Mouse (Mus musculus): ENCODE data around the gene Gpr143. TPM values are rescaled to one million over a fixed set of nuclear protein-coding genes. Genes with fewer than 3 reads are reported as not detected.

Gene Gpr143
- polyA plus RNA-seq (2014; fragmentation: Nextera tagmentation; extraction: Ambion mirVana), result not detected in 2 replicates

DNA sequence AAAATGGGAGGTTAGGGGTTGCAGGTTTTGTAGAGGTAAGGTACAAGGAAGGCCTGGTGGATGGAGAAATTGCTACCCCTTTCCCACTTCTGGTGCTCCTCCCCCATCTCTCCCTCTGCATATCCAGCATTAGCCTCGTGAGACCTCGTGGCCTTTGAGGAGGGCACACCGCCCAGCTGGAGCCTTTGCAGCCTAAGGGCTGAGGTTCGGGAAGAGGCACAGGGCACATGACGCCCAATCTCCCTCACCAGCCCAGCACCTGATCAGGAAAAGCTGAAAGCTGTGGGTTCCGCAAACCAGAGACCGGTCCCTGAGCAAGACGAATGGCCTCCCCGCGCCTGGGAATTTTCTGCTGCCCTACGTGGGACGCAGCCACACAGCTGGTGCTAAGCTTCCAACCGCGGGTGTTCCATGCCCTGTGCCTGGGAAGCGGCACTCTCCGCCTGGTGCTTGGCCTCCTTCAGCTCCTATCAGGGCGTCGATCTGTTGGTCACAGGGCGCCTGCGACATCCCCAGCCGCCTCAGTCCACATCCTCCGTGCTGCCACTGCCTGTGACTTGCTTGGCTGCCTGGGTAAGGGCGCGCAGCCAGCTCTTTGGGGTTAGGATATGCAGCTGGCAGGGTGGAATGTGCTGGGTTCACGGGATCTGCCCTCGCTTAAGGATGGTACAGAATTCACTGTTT is at the start of gene Gpr143:
Gene Gpr143 (plus strand): TSS at position 202 of the 684 bp plus-strand sequence.
- no peak within 1 kb of the TSS for H3K27ac ChIP-seq (ENCODE audit: low read depth, low read length)
- DNase-seq (ENCODE audit: low spot score) (peak; percentile 29), ATAC-seq (replicated peaks; ENCODE audit: low FRiP score) (no peak)
- peak within 1 kb of the TSS; percentile 48 for H3K4me2 ChIP-seq
- no peak within 1 kb of the TSS for H3K9ac ChIP-seq (ENCODE audit: low read depth, low read length)
- H3K36me3 ChIP-seq (ENCODE audit: control insufficient read depth, insufficient read depth, low read length), result no peaks in the 10 kb centered on the region
- no peaks in the 10 kb centered on the region for H3K9me3 ChIP-seq (ENCODE audit: control insufficient read depth, low read length)
- H3K4me1 ChIP-seq (replicated peaks; ENCODE audit: control insufficient read depth, insufficient read depth, low read length), result no peaks in the 10 kb centered on the region
- H3K4me3 ChIP-seq (ENCODE audit: low read depth, low read length), result 0 out of 2 replicates have a peak within 1 kb of the TSS, but pooled peaks have one; percentile 3
- WGBS, result 10% methylated on average over 26 of the region's 26 CpGs
- H3K27me3 ChIP-seq (replicated peaks; ENCODE audit: control insufficient read depth, insufficient read depth, low read length), result peaks cover 16% of the 10 kb centered on the region

DNA sequence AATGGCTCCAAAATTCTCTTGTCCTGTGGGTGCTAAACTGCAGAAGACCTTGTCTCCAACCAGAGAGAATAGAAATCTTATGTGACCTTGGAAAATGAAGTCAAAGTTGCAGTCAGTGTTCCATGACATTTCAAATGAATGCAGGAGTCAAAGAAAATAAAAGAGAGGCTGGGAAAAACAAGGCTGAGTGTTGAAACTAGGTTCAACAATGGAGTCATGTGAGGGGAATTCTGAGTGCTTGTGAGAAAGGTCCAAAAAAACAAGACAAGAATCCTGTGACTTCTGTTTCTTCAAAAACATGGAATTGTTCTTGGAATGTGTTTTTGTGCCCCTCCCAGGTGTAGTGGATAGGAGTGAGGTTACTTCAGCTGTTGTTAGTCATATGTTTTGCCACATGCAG is 46.4 kb upstream of the Gpr143 start:
- DNase-seq (ENCODE audit: low spot score) (no peak), ATAC-seq (replicated peaks; ENCODE audit: low FRiP score) (no peak)
- no peak overlapping the region for H3K9ac ChIP-seq (ENCODE audit: low read depth, low read length)
- no peak overlapping the region for H3K4me3 ChIP-seq (ENCODE audit: low read depth, low read length)
- no peaks in the 10 kb centered on the region for H3K4me1 ChIP-seq (replicated peaks; ENCODE audit: control insufficient read depth, insufficient read depth, low read length)
- H3K27ac ChIP-seq (ENCODE audit: low read depth, low read length), result no peak overlapping the region
- no peak overlapping the region for H3K4me2 ChIP-seq
- no peaks in the 10 kb centered on the region for H3K9me3 ChIP-seq (ENCODE audit: control insufficient read depth, low read length)
- no peaks in the 10 kb centered on the region for H3K36me3 ChIP-seq (ENCODE audit: control insufficient read depth, insufficient read depth, low read length)
- peaks cover 7% of the 10 kb centered on the region; the same call in 1 of the 2 replicates for H3K27me3 ChIP-seq (replicated peaks; ENCODE audit: control insufficient read depth, insufficient read depth, low read length)

DNA sequence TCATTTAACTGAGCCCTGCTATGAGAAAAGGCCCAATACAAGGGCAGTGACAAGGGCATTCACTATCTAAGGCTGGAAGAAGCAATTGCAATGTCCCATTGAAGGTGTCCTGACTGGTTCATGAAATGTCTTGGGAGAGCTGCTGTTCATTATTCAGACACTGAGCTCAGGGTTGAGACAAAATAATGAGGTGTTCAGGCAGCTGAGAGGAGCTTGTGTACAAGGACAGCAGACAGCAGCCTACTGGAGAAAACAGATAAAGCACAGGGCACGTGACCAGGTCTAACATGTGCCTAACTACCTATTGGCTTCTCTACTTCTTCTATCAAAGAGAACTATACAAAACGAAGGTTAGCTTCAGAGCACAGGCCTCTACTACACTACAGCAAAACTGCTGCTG is 43.5 kb upstream of the Gpr143 start:
- DNase-seq (ENCODE audit: low spot score) (no peak), ATAC-seq (replicated peaks; ENCODE audit: low FRiP score) (peak; percentile 71)
- 50% methylated on average over 2 of the region's 2 CpGs for WGBS
- H3K4me1 ChIP-seq (replicated peaks; ENCODE audit: control insufficient read depth, insufficient read depth, low read length), result no peaks in the 10 kb centered on the region
- no peak overlapping the region for H3K4me2 ChIP-seq
- no peak overlapping the region for H3K27ac ChIP-seq (ENCODE audit: low read depth, low read length)
- no peaks in the 10 kb centered on the region for H3K9me3 ChIP-seq (ENCODE audit: control insufficient read depth, low read length)
- peaks cover 20% of the 10 kb centered on the region for H3K27me3 ChIP-seq (replicated peaks; ENCODE audit: control insufficient read depth, insufficient read depth, low read length)
- H3K36me3 ChIP-seq (ENCODE audit: control insufficient read depth, insufficient read depth, low read length), result no peaks in the 10 kb centered on the region
- no peak overlapping the region for H3K9ac ChIP-seq (ENCODE audit: low read depth, low read length)
- H3K4me3 ChIP-seq (ENCODE audit: low read depth, low read length), result no peak overlapping the region

DNA sequence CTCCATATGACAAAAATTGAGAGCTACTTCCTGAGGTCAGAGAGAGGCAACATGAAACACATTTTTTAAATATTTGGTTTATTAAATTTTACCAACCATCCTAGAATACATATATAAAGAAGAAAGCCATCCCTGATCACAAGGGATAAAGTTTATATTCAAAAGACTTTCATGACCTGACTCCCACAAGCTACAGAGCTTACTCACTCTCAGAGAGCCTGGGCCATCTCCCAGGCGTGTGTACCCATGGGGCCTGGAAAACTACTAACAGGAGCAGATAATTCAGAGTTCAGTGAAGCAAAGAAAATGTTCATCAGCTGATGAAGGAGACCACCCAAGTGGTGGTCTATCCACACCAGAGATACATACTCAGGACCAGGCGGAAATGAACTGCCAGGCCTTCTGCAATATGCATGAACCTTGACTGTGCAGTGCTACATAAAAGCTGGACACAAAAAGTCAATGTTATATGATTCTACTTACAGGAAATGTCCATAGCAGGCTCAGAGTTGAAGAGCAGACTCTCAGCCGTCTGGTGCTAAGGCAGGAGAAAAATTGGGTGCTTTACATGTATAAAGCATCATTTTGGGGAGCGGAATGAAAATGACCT is 42.9 kb upstream of the Gpr143 start:
- Histone ChIP-seq H3K36me3 (ENCODE audit: control insufficient read depth, insufficient read depth, low read length) (no peaks in the 10 kb centered on the region), H3K27me3 (replicated peaks; ENCODE audit: control insufficient read depth, insufficient read depth, low read length) (peaks cover 21% of the 10 kb centered on the region), H3K27ac (ENCODE audit: low read depth, low read length) (no peak overlapping the region), H3K9me3 (ENCODE audit: control insufficient read depth, low read length) (no peaks in the 10 kb centered on the region), H3K4me2 (no peak overlapping the region), H3K4me3 (ENCODE audit: low read depth, low read length) (no peak overlapping the region), H3K4me1 (replicated peaks; ENCODE audit: control insufficient read depth, insufficient read depth, low read length) (no peaks in the 10 kb centered on the region), H3K9ac (ENCODE audit: low read depth, low read length) (no peak overlapping the region)
- ATAC-seq (replicated peaks; ENCODE audit: low FRiP score), result no peak
- WGBS, result 71% methylated on average over 4 of the region's 4 CpGs
- DNase-seq (ENCODE audit: low spot score), result no peak

DNA sequence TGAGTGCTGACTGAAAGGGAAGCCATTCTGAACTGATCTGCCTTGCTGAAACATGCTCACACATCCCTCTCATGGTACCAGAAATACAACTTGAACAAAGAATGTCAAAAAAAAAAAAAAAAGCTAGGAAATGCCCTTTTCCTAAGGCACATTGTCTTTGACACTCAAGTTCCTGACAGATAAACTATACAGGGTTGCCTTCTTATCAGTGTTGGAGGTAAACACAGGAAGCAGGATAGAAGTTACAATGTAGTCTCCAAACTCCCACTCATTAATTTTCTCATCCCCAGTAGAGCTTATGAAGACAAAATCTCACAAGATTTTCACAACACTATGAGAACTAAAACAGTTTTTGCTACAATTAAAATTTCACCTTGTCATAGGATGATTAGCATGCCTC is 38.1 kb upstream of the Gpr143 start:
- no peak overlapping the region for H3K27ac ChIP-seq (ENCODE audit: low read depth, low read length)
- H3K9ac ChIP-seq (ENCODE audit: low read depth, low read length), result no peak overlapping the region
- no peak overlapping the region for H3K4me2 ChIP-seq
- no peak overlapping the region for H3K4me3 ChIP-seq (ENCODE audit: low read depth, low read length)
- no peaks in the 10 kb centered on the region for H3K4me1 ChIP-seq (replicated peaks; ENCODE audit: control insufficient read depth, insufficient read depth, low read length)
- ATAC-seq (replicated peaks; ENCODE audit: low FRiP score) (no peak), DNase-seq (ENCODE audit: low spot score) (no peak)
- peaks cover 18% of the 10 kb centered on the region for H3K27me3 ChIP-seq (replicated peaks; ENCODE audit: control insufficient read depth, insufficient read depth, low read length)
- H3K36me3 ChIP-seq (ENCODE audit: control insufficient read depth, insufficient read depth, low read length), result no peaks in the 10 kb centered on the region
- no peaks in the 10 kb centered on the region for H3K9me3 ChIP-seq (ENCODE audit: control insufficient read depth, low read length)

DNA sequence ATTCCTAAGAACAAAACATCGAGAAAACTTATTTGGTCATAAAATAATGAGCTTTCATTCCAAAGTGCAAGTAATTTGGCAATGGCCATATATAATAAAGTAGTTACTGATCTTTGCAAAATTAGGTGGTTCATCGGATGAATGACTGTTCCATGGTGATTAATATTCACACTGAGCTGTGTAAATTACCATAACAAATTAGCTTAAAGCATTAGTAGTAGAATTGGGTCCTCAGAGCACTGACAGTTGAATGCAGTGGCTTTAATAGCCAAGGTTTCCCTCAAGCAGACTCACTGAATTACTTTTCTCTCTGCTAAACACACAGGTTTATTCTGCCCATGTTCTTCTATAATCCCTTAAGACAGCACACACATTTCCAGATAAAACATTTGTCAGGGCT is 35.8 kb upstream of the Gpr143 start:
- Histone ChIP-seq H3K27me3 (replicated peaks; ENCODE audit: control insufficient read depth, insufficient read depth, low read length) (peaks cover 11% of the 10 kb centered on the region), H3K9ac (ENCODE audit: low read depth, low read length) (no peak overlapping the region), H3K4me2 (no peak overlapping the region), H3K4me1 (replicated peaks; ENCODE audit: control insufficient read depth, insufficient read depth, low read length) (no peaks in the 10 kb centered on the region), H3K9me3 (ENCODE audit: control insufficient read depth, low read length) (no peaks in the 10 kb centered on the region), H3K4me3 (ENCODE audit: low read depth, low read length) (no peak overlapping the region), H3K36me3 (ENCODE audit: control insufficient read depth, insufficient read depth, low read length) (no peaks in the 10 kb centered on the region), H3K27ac (ENCODE audit: low read depth, low read length) (no peak overlapping the region)
- ATAC-seq (replicated peaks; ENCODE audit: low FRiP score) (no peak), DNase-seq (ENCODE audit: low spot score) (no peak)
- WGBS, result 87% methylated on average over 2 of the region's 2 CpGs

DNA sequence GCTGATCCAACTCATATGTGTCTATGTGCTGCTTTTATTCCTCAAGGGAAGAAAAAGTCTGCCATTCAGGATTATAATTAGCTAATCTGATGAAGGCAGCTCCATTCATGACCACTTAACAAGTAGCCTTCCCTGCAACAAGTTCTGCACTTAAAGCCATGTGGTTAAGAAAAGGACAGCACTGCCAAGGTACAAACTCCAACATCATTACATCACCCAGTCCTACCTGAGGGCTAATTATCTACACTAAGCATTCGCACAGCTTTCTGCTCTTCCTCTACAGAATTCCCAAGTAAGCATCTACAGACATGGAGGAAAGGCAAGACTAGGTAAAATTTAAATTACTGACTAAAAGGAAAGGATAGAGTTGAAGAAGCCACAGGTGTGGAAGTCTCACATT is 25.9 kb upstream of the Gpr143 start:
- Histone ChIP-seq H3K9me3 (ENCODE audit: control insufficient read depth, low read length) (no peaks in the 10 kb centered on the region), H3K4me2 (no peak overlapping the region), H3K27me3 (replicated peaks; ENCODE audit: control insufficient read depth, insufficient read depth, low read length) (no peaks in the 10 kb centered on the region), H3K36me3 (ENCODE audit: control insufficient read depth, insufficient read depth, low read length) (no peaks in the 10 kb centered on the region), H3K4me3 (ENCODE audit: low read depth, low read length) (no peak overlapping the region), H3K27ac (ENCODE audit: low read depth, low read length) (no peak overlapping the region), H3K4me1 (replicated peaks; ENCODE audit: control insufficient read depth, insufficient read depth, low read length) (no peaks in the 10 kb centered on the region), H3K9ac (ENCODE audit: low read depth, low read length) (no peak overlapping the region)
- no peak for ATAC-seq (replicated peaks; ENCODE audit: low FRiP score)
- DNase-seq (ENCODE audit: low spot score), result no peak
- WGBS, result 91% methylated on average over 1 of the region's 1 CpGs

DNA sequence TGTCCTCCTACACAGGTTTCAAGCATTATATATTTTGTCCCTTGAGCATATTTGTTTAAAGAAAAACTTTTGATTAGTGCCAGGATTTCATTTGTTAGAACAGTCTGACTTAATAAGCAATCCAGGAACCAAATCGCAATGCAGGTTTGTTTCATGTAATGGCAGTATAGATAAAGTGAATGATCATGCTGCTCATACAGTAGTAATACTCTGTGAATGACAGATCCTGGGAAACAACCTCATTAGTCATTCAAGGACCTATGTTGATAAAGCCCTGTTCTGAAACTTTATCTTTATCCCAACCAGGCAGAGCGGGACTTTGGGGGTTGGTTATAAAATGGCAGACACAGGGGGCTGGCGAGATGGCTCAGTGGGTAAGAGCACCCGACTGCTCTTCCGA is 25.4 kb upstream of the Gpr143 start:
- H3K4me3 ChIP-seq (ENCODE audit: low read depth, low read length), result no peak overlapping the region
- no peak for DNase-seq (ENCODE audit: low spot score)
- H3K4me1 ChIP-seq (replicated peaks; ENCODE audit: control insufficient read depth, insufficient read depth, low read length), result no peaks in the 10 kb centered on the region
- ATAC-seq (replicated peaks; ENCODE audit: low FRiP score), result no peak
- H3K9me3 ChIP-seq (ENCODE audit: control insufficient read depth, low read length), result no peaks in the 10 kb centered on the region
- no peaks in the 10 kb centered on the region for H3K36me3 ChIP-seq (ENCODE audit: control insufficient read depth, insufficient read depth, low read length)
- no peak overlapping the region for H3K9ac ChIP-seq (ENCODE audit: low read depth, low read length)
- no peak overlapping the region for H3K4me2 ChIP-seq
- 84% methylated on average over 5 of the region's 5 CpGs for WGBS
- no peaks in the 10 kb centered on the region for H3K27me3 ChIP-seq (replicated peaks; ENCODE audit: control insufficient read depth, insufficient read depth, low read length)
- no peak overlapping the region for H3K27ac ChIP-seq (ENCODE audit: low read depth, low read length)

DNA sequence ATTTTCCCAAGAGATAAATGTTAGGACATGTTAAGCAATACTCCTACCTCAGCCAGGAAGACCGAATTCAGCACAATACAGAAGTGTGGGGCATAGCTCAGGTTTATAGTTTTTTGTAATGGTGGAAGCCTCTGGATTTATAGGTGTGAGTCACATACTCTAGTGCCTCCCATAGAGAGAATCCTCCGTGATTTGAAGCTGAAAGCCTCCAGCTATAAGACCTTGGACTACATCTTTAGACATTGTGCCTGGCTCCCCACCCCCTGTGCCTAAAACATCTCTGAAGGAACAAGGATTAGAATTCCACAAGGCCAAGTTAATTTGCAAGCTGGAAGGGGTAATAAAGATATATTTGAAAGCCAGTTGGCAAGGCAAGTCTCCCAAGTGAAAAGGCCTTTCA is 19.3 kb upstream of the Gpr143 start:
- DNase-seq (ENCODE audit: low spot score) (no peak), ATAC-seq (replicated peaks; ENCODE audit: low FRiP score) (no peak)
- no peak overlapping the region for H3K4me2 ChIP-seq
- no peaks in the 10 kb centered on the region for H3K36me3 ChIP-seq (ENCODE audit: control insufficient read depth, insufficient read depth, low read length)
- H3K27ac ChIP-seq (ENCODE audit: low read depth, low read length), result no peak overlapping the region
- no peaks in the 10 kb centered on the region for H3K4me1 ChIP-seq (replicated peaks; ENCODE audit: control insufficient read depth, insufficient read depth, low read length)
- no peaks in the 10 kb centered on the region for H3K27me3 ChIP-seq (replicated peaks; ENCODE audit: control insufficient read depth, insufficient read depth, low read length)
- H3K9me3 ChIP-seq (ENCODE audit: control insufficient read depth, low read length), result no peaks in the 10 kb centered on the region
- WGBS, result 61% methylated on average over 2 of the region's 2 CpGs
- no peak overlapping the region for H3K9ac ChIP-seq (ENCODE audit: low read depth, low read length)
- H3K4me3 ChIP-seq (ENCODE audit: low read depth, low read length), result no peak overlapping the region

All from liver, embryonic 11.5 days (tissue).